Mouse (Mus musculus) megakaryocyte progenitor cell, adult 5-6 weeks (primary cell): ENCODE results near the gene Slirp. TPM values are rescaled to one million over a fixed set of nuclear protein-coding genes. Genes with fewer than 3 reads are reported as not detected.
A peak's percentile ranks its signal among the peaks of the same experiment; 100 is the strongest.
"Not testable (repeated sequence)": the region's sequence is repeated elsewhere in the genome, so short reads cannot be mapped to it uniquely, and the experiment has no call there.

Experiments
- ATAC-seq: replicated peaks from 2 replicates; pipeline ENCODE4 v1.8.0; 2016; ENCODE audit warnings: mild to moderate bottlenecking, moderate TSS enrichment, inconsistent platforms; ENCODE audit not compliant: poor library complexity
- total RNA-seq, 2 experiments: library from RNA; stranded (forward) in 1 of 2; stranded (reverse) in 1 of 2; fragments of 157-497, 149-512 nt in 1 of 2; fragments of 200-1000 nt in 1 of 2; gene quantifications; 2 replicates each; pipeline versions ENCODE4 v1.2.3 to v1.2.4; 2015 to 2017

Gene Slirp
- total RNA-seq, 2 experiments from 2014 or later, result 79.7 to 120 TPM

DNA sequence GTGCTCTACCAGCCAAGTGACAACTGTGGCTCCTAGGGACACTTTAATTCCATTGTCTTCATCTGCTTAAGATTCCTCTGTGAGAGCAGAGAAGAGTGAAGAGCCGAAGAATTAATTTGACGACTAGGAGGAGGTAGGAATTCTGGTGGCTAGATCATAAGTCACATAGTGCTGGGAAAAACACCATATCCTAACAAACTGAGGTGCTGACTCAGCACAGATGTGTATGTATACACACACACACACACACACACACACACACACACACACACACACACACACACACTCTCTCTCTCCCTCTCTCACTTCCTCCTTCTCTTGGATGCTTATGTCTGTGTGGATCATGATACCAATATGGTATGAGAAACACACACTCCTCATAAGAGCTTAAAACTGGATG, 15.4 kb upstream of the Slirp start:
- ATAC-seq, result no peak

- ATAC-seq, result no peak
Observed at GRCm38 (mm10) chr12:87428885-87429284, 14.8 kb upstream of the Slirp start.

- peak; percentile 27; the same call in 1 of the 2 replicates for ATAC-seq
Observed at GRCm38 (mm10) chr12:87442177-87443114, 1.2 kb upstream of the Slirp start.

- ATAC-seq, result peak; percentile 56
Observed at GRCm38 (mm10) chr12:87443115-87443699, 489 bp upstream of the Slirp start.

GRCm38 (mm10) chr12:87444211-87444610, 515 bp downstream of the Slirp start:
- ATAC-seq, result no peak

GRCm38 (mm10) chr12:87449456-87449855, 5.8 kb downstream of the Slirp start:
- ATAC-seq, result no peak

GRCm38 (mm10) chr12:87464678-87465297, 21.1 kb downstream of the Slirp start:
- ATAC-seq, result peak; percentile 86

DNA sequence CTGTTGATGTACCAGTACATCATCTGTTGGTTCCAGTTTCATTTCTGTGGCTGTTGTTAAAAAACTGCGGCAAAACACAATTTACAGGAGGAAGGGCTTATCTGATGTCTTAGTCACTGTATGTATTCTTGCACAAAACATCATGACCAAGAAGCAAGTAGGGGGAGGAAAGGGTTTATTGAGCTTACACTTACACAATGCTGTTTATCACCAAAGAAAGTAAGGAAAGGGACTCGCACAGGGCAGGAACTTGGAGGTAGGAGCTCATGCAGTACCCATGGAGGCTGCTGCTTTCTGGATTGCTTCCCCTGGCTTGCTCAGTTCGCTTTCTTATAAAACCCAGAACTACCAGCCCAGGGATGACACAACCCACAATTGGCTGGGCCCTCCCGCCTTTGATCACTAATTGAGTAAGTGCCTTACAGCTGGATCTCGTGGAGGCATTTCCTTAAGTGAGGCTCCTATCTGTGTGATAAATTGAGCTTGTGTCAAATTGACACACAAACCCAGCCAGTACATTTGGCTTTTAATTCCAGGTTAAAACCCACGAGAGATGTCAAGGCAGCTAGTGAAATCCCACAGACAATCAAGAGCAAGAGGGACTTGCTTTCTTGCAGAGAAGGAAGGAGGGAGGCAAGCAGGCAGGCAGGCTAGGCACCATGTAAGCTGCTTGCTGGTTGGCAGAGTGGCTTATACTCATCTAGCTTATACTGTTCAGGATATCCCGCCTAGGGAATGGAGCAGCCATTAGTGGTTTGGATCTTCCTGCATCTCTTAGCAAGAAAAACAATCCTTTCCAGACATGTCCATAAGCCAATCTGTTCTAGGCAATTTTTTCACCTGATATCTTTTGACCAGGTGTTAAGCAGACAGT, 26.8 kb downstream of the Slirp start:
- ATAC-seq, result peak; percentile 45

DNA sequence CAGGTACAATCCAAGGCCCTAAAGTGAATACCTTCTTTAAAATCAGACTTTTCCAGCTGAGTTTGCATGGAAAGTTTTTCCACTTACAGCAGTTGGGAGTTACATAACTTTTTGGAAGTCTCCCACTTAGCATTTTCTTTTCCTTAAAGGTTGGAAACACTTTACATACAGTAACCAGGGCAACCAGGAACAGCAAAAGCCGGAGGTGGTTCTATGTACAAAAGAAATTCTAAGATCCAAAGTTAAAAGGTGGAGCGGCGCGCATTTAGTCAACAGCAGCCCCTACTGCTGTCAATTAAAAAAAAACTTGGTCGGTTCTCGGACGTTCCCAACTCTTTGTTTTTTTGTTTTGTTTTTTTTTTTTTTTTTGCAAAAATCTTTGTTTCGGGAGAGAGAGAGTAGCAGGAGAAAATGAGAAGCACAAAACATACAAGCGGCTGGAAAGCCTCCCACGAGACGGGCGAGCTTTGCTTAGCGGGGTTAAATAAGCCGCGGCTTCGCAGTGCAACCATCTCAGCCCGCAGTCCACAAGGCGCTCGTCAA, 27.8 kb downstream of the Slirp start:
- no peak for ATAC-seq

GRCm38 (mm10) chr12:87471964-87472786, 28.5 kb downstream of the Slirp start, which contains the start of gene Snw1:
Gene Snw1, minus strand, starts transcription at chr12:87472274.
- ATAC-seq, result peak; percentile 89

- no peak for ATAC-seq
Observed at GRCm38 (mm10) chr12:87474756-87475155, 31.1 kb downstream of the Slirp start.

DNA sequence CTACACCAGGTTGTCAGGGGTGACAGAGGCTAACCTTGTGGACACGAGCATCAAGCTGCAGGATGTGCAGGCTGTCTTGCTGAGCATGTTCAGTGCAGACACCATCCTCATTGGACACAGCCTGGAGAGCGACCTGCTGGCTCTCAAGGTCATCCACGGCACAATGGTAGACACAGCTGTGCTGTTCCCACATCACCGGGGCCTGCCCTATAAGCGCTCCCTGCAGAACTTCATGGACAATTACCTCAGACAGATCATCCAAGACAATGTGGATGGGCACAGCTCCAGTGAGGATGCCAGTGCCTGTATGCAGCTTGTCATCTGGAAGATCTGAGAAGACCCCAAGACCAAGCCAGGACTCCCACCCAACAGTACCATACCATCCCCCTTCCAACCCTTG, 38.8 kb downstream of the Slirp start:
- ATAC-seq, result not testable (repeated sequence)

- peak; percentile 81 for ATAC-seq
Observed at GRCm38 (mm10) chr12:87488683-87489082, 45.0 kb downstream of the Slirp start.

DNA sequence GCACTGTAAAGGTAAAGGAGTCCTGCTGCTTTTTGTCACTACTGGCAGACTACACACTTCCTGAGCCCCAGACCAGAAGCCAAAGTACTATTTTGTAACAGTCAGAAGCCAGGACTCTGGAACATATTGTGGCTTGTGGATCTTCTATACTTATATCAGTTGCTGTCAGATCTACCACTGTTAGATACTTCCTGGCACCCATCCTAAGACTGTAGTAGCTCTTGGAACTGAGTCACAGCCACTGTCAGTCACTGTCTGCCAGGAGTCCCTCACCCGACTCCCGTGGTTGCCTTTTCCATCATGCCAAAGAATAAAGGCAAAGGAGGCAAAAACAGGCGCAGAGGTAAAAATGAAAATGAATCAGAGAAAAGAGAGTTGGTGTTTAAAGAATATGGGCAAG, 50.7 kb downstream of the Slirp start, which contains the start of gene Gm5788:
Gene Gm5788, plus strand, starts transcription at position 301 of the 400 bp plus-strand sequence.
- ATAC-seq, result not testable (repeated sequence)

Other genes starting within 250 kb of the Slirp start
- gene Samd15, start 244.2 kb upstream of the Slirp start, total RNA-seq (2015), result 0.61 and 1.2 TPM in 2 replicates
- 0.47 and 0.75 TPM in 2 replicates for gene Samd15, start 244.2 kb upstream of the Slirp start, total RNA-seq (2017)
- 5.9 and 7.0 TPM in 2 replicates for gene Tmed8, start 243.4 kb upstream of the Slirp start, total RNA-seq (2015)
- gene Tmed8, start 243.4 kb upstream of the Slirp start, total RNA-seq (2017), result 6.5 and 7.5 TPM in 2 replicates
- gene Noxred1, start 205.2 kb upstream of the Slirp start, total RNA-seq (2015), result 0.30 TPM in 1 of 2 replicates, not detected in the other
- 0.24 and 0.50 TPM in 2 replicates for gene Noxred1, start 205.2 kb upstream of the Slirp start, total RNA-seq (2017)
- 40.1 and 42.7 TPM in 2 replicates for gene Vipas39, start 177.6 kb upstream of the Slirp start, total RNA-seq (2015)
- gene Vipas39, start 177.6 kb upstream of the Slirp start, total RNA-seq (2017), result 24.7 and 29.4 TPM in 2 replicates
- gene Ahsa1, start 177.4 kb upstream of the Slirp start, total RNA-seq (2015), result 97.9 and 114 TPM in 2 replicates
- 313 and 335 TPM in 2 replicates for gene Ahsa1, start 177.4 kb upstream of the Slirp start, total RNA-seq (2017)
- not detected in 2 replicates for gene Ism2, start 144.2 kb upstream of the Slirp start, total RNA-seq (2015)
- not detected in 2 replicates for gene Ism2, start 144.2 kb upstream of the Slirp start, total RNA-seq (2017)
- gene Sptlc2, start 55.5 kb upstream of the Slirp start, total RNA-seq (2015), result 199 and 210 TPM in 2 replicates
- gene Sptlc2, start 55.5 kb upstream of the Slirp start, total RNA-seq (2017), result 128 and 138 TPM in 2 replicates
- gene Alkbh1, start 121 bp downstream of the Slirp start, total RNA-seq (2015), result 39.7 and 47.1 TPM in 2 replicates
- gene Alkbh1, start 121 bp downstream of the Slirp start, total RNA-seq (2017), result 57.2 and 82.5 TPM in 2 replicates
- gene Snw1, start 28.4 kb downstream of the Slirp start, total RNA-seq (2015), result 54.8 and 56.1 TPM in 2 replicates
- 173 and 192 TPM in 2 replicates for gene Snw1, start 28.4 kb downstream of the Slirp start, total RNA-seq (2017)
- gene Gm5788, start 50.8 kb downstream of the Slirp start, total RNA-seq (2015), result not detected in 2 replicates
- gene Gm5788, start 50.8 kb downstream of the Slirp start, total RNA-seq (2017), result not detected in 2 replicates
- gene Gm8300, start 70.4 kb downstream of the Slirp start, total RNA-seq (2015), result not detected in 2 replicates
- gene Gm8300, start 70.4 kb downstream of the Slirp start, total RNA-seq (2017), result not detected in 2 replicates
- not detected in 2 replicates for gene Oog1, start 158.8 kb downstream of the Slirp start, total RNA-seq (2015)
- gene Oog1, start 158.8 kb downstream of the Slirp start, total RNA-seq (2017), result not detected in 2 replicates
- not detected in 2 replicates for gene Gm4027, start 175.0 kb downstream of the Slirp start, total RNA-seq (2015)
- not detected in 2 replicates for gene Gm4027, start 175.0 kb downstream of the Slirp start, total RNA-seq (2017)
- not detected in 2 replicates for gene Gm16381, start 200.7 kb downstream of the Slirp start, total RNA-seq (2015)
- not detected in 2 replicates for gene Gm16381, start 200.7 kb downstream of the Slirp start, total RNA-seq (2017)